Mouse (Mus musculus): ENCODE results near the gene Dtl.
A peak's percentile ranks its signal among the peaks of the same experiment; 100 is the strongest.

- TF ChIP-seq POLR2A (IDR thresholded peaks at IDR 0.05; ENCODE audit: extremely low read depth, insufficient read depth, low read length) (no peak), CTCF (IDR thresholded peaks at IDR 0.05; ENCODE audit: low read depth, low read length) (peak; percentile 54)
These were observed 9.1 kb upstream of the Dtl start for GRCm38 (mm10) chr1:191584483-191584882.

Data from liver, adult 2 months (tissue).